10 mouse cellular contexts compared by ENCODE assay signal in genomic region chr2:30592951-30593350, GRCm38 (mm10). TPM values are rescaled to one million over a fixed set of nuclear protein-coding genes. Genes with fewer than 3 reads are reported as not detected.
DNase-seq lines count a peak whose midpoint lies in the region; ATAC-seq and TF ChIP-seq lines count a peak whose summit lies in the region.
"Had no signal": no experiment of that assay in that cellular context is flagged by ENCODE, and none has a peak within 500 bp of the region (broad histone marks: within the 10 kb centered on the region; RNA-seq: fewer than 3 reads in every experiment).

No protein-coding gene starts in this region.

- H3K27ac ChIP-seq in heart, embryonic 15.5 days = peak overlapping the region; percentile 93; the same call in 1 of the 2 replicates
- H3K27ac ChIP-seq in heart, embryonic 11.5 days (ENCODE audit: low read depth, low read length) = no peak overlapping the region
- peak overlapping the region; percentile 98; the same call in 1 of the 2 replicates for H3K27ac ChIP-seq in hindbrain, postnatal 0 days

- H3K36me3 ChIP-seq in heart, embryonic 15.5 days = no peaks in the 10 kb centered on the region
- H3K36me3 ChIP-seq in heart, embryonic 11.5 days (ENCODE audit: control insufficient read depth, insufficient read depth, low read length) = no peaks in the 10 kb centered on the region
- no peaks in the 10 kb centered on the region for H3K36me3 ChIP-seq in hindbrain, postnatal 0 days (ENCODE audit: insufficient read depth, low read length)

- no peak overlapping the region for H3K9ac ChIP-seq in heart, embryonic 15.5 days
- H3K9ac ChIP-seq in heart, embryonic 11.5 days (ENCODE audit: low read depth, low read length) = no peak overlapping the region
- no peak overlapping the region for H3K9ac ChIP-seq in hindbrain, postnatal 0 days (replicated peaks; ENCODE audit: low read length)

- no peak overlapping the region for H3K4me2 ChIP-seq in heart, embryonic 15.5 days
- H3K4me2 ChIP-seq in heart, embryonic 11.5 days = no peak overlapping the region
- no peak overlapping the region for H3K4me2 ChIP-seq in hindbrain, postnatal 0 days (ENCODE audit: low read depth, low read length)

- ATAC-seq in heart, embryonic 15.5 days (replicated peaks; ENCODE audit: insufficient number of reproducible peaks, insufficient read depth, low FRiP score, low read depth) = no peak
- no peak for ATAC-seq in heart, embryonic 11.5 days (replicated peaks; ENCODE audit: insufficient number of reproducible peaks, low FRiP score, low TSS enrichment)
- no peak for ATAC-seq in hindbrain, postnatal 0 days
- no peak for ATAC-seq in frontal cortex, adult (ENCODE audit: low TSS enrichment)

- WGBS in heart, embryonic 15.5 days = 81% methylated on average over 6 of the region's 6 CpGs
- 81% methylated on average over 6 of the region's 6 CpGs for WGBS in heart, embryonic 11.5 days (ENCODE audit: insufficient replicate concordance)
- 86% methylated on average over 6 of the region's 6 CpGs for WGBS in hindbrain, postnatal 0 days

- no peaks in the 10 kb centered on the region for H3K9me3 ChIP-seq in heart, embryonic 15.5 days (replicated peaks)
- no peaks in the 10 kb centered on the region for H3K9me3 ChIP-seq in heart, embryonic 11.5 days (replicated peaks; ENCODE audit: control insufficient read depth, low read length)
- no peaks in the 10 kb centered on the region for H3K9me3 ChIP-seq in hindbrain, postnatal 0 days (ENCODE audit: low read length)

- H3K4me1 ChIP-seq in heart, embryonic 15.5 days (replicated peaks) = peaks cover 39% of the 10 kb centered on the region
- H3K4me1 ChIP-seq in heart, embryonic 11.5 days (ENCODE audit: control insufficient read depth, insufficient read depth, low read length) = peaks cover 25% of the 10 kb centered on the region
- H3K4me1 ChIP-seq in hindbrain, postnatal 0 days (ENCODE audit: insufficient read depth, low read length) = peaks cover 14% of the 10 kb centered on the region

- peak; percentile 22 to 32 for DNase-seq in right cerebral cortex, postnatal 10 days (ENCODE audit: low spot score in 2 of 2)
- no peak for DNase-seq in right cerebral cortex, postnatal 4 days
- no peak for DNase-seq in hindbrain, postnatal 0 days (ENCODE audit: low spot score)
- no peak for DNase-seq in retina, postnatal 1 day
- DNase-seq: heart, postnatal 14 days; right cerebral cortex, postnatal 25 days had no signal

- TF ChIP-seq CTCF in hindbrain, postnatal 0 days (IDR thresholded peaks at IDR 0.05; ENCODE audit: low read depth) = no peak

- H3K27me3 ChIP-seq in heart, embryonic 15.5 days = no peaks in the 10 kb centered on the region
- no peaks in the 10 kb centered on the region for H3K27me3 ChIP-seq in heart, embryonic 11.5 days (ENCODE audit: control insufficient read depth, insufficient read depth, low read length)
- no peaks in the 10 kb centered on the region for H3K27me3 ChIP-seq in hindbrain, postnatal 0 days (ENCODE audit: insufficient read depth, low read length)

- H3K4me3 ChIP-seq in heart, embryonic 15.5 days = no peak overlapping the region
- H3K4me3 ChIP-seq in heart, embryonic 11.5 days (ENCODE audit: low read depth, low read length) = no peak overlapping the region
- no peak overlapping the region for H3K4me3 ChIP-seq in hindbrain, postnatal 0 days (ENCODE audit: low read length)

RNA-seq across cellular contexts. Expression of gene Cstad, which starts 1.9 kb away (rescaled TPM):
- 1.1 and 1.5 TPM in 2 replicates for polyA plus RNA-seq in heart, embryonic 15.5 days (2015; fragmentation: Nextera tagmentation; extraction: Ambion mirVana)
- polyA plus RNA-seq in heart, embryonic 11.5 days (2014; fragmentation: Nextera tagmentation; extraction: Ambion mirVana) = 1.7 and 2.4 TPM in 2 replicates
- total RNA-seq in hindbrain, postnatal 0 days (2014; rRNA removed) = 1.3 and 4.6 TPM in 2 replicates
- polyA plus RNA-seq in hindbrain, postnatal 0 days (2015; fragmentation: Nextera tagmentation; extraction: Ambion mirVana) = 0.54 TPM in 1 of 2 replicates, not detected in the other
- total RNA-seq: common myeloid progenitor, adult 5-6 weeks had no signal

Comparison
In these comparisons a context has a peak if more than half of its experiments do, and no peak if none do; other contexts are left out.
1. DNase-seq: peak in right cerebral cortex, postnatal 10 days (2 of 2); none in right cerebral cortex, postnatal 4 days (single experiment), hindbrain, postnatal 0 days (single experiment) and retina, postnatal 1 day (single experiment).